9 mouse cellular contexts compared by ENCODE assay signal in the genomic region with DNA sequence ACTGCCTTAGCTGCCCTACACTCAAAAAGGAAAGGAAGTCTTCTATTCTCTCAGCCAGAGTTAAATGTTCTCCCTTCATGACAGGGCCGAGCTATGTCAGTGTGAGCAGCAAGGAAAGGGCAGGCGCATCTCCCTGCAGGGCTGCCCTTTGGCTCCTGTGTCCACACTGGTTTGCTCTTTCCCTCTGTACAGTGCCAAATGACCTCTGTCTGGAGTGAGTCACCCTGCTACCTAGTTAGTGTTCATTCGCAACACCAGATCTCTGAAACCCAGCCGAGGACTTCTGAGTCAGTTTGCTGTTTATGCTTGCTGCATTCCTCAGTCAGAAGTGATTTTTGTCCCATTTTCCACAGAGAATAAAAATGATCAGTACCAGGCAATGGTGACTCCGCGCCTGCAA.
DNase-seq lines count a peak whose midpoint lies in the region; ATAC-seq and TF ChIP-seq lines count a peak whose summit lies in the region.
"Had no signal": no experiment of that assay in that cellular context is flagged by ENCODE, and none has a peak within 500 bp of the region (broad histone marks: within the 10 kb centered on the region; RNA-seq: fewer than 3 reads in every experiment).

No protein-coding gene starts in this region.

- no peaks in the 10 kb centered on the region for H3K4me1 ChIP-seq in kidney, adult 2 months (ENCODE audit: control insufficient read depth, insufficient read depth, low read length)
- H3K4me1 ChIP-seq in kidney, embryonic 15.5 days, result no peaks in the 10 kb centered on the region
- H3K4me1 ChIP-seq in midbrain, embryonic 15.5 days, result peaks cover 4% of the 10 kb centered on the region

- peak overlapping the region; percentile 62 for H3K27ac ChIP-seq in kidney, adult 2 months (ENCODE audit: insufficient read depth, low read depth, low read length)
- H3K27ac ChIP-seq in kidney, embryonic 15.5 days, result no peak overlapping the region
- no peak overlapping the region for H3K27ac ChIP-seq in midbrain, embryonic 15.5 days
- H3K27ac ChIP-seq: midbrain, embryonic 12.5 days had no signal

- no peak for TF ChIP-seq POLR2A in kidney, adult 2 months (IDR thresholded peaks at IDR 0.05; ENCODE audit: low read depth, low read length)

- no peak overlapping the region for H3K4me2 ChIP-seq in kidney, embryonic 15.5 days
- no peak overlapping the region for H3K4me2 ChIP-seq in midbrain, embryonic 15.5 days
- H3K4me2 ChIP-seq: midbrain, embryonic 12.5 days had no signal

- H3K4me3 ChIP-seq in kidney, adult 2 months (ENCODE audit: insufficient read depth, low read depth, low read length), result no peak overlapping the region
- no peak overlapping the region for H3K4me3 ChIP-seq in kidney, embryonic 15.5 days (replicated peaks)
- no peak overlapping the region for H3K4me3 ChIP-seq in midbrain, embryonic 15.5 days
- H3K4me3 ChIP-seq: midbrain, embryonic 12.5 days had no signal

- no peak for ATAC-seq in kidney, embryonic 15.5 days (replicated peaks; ENCODE audit: low FRiP score)
- ATAC-seq in midbrain, embryonic 15.5 days (replicated peaks), result no peak

- H3K9ac ChIP-seq in kidney, embryonic 15.5 days, result no peak overlapping the region
- H3K9ac ChIP-seq in midbrain, embryonic 15.5 days, result no peak overlapping the region
- H3K9ac ChIP-seq: midbrain, embryonic 12.5 days had no signal

- peak; percentile 93 for DNase-seq in kidney, adult 2 months
- DNase-seq in adrenal gland, postnatal 25 days, result peak; percentile 64
- DNase-seq in kidney, postnatal 14 days, result peak; percentile 81
- DNase-seq in lung, postnatal 36 days, result peak; percentile 62
- DNase-seq in thymus, postnatal 36 days, result no peak
- DNase-seq in cerebellum, adult 8-10 months, result no peak

- no peak for TF ChIP-seq CTCF in kidney, adult 2 months (conservative IDR thresholded peaks at IDR 0.05; ENCODE audit: insufficient read depth, insufficient read length, low read depth, low read length)

- no peaks in the 10 kb centered on the region for H3K27me3 ChIP-seq in kidney, adult 2 months (replicated peaks; ENCODE audit: control insufficient read depth, insufficient read depth, low read length)
- no peaks in the 10 kb centered on the region for H3K27me3 ChIP-seq in kidney, embryonic 15.5 days
- H3K27me3 ChIP-seq in midbrain, embryonic 15.5 days (replicated peaks), result 0 out of 2 replicates have a peak, but pooled peaks cover 3% of the 10 kb centered on the region

- no peaks in the 10 kb centered on the region for H3K9me3 ChIP-seq in kidney, embryonic 15.5 days (replicated peaks)
- no peaks in the 10 kb centered on the region for H3K9me3 ChIP-seq in midbrain, embryonic 15.5 days
- H3K9me3 ChIP-seq: midbrain, embryonic 12.5 days had no signal

- no peaks in the 10 kb centered on the region for H3K36me3 ChIP-seq in kidney, adult 2 months (ENCODE audit: control insufficient read depth, insufficient read depth, low read length)
- peaks cover 10% of the 10 kb centered on the region; the same call in 1 of the 2 replicates for H3K36me3 ChIP-seq in kidney, embryonic 15.5 days
- H3K36me3 ChIP-seq in midbrain, embryonic 15.5 days (replicated peaks), result no peaks in the 10 kb centered on the region
- H3K36me3 ChIP-seq: midbrain, embryonic 12.5 days had no signal

- 55% methylated on average over 6 of the region's 6 CpGs for WGBS in kidney, adult 2 months
- WGBS in kidney, embryonic 15.5 days, result 74% methylated on average over 6 of the region's 6 CpGs
- WGBS in midbrain, embryonic 15.5 days, result 89% methylated on average over 6 of the region's 6 CpGs

Comparison
In these comparisons a context has a peak if more than half of its experiments do, and no peak if none do; other contexts are left out.
1. DNase-seq: peak in kidney, adult 2 months (single experiment), adrenal gland, postnatal 25 days (single experiment), kidney, postnatal 14 days (single experiment) and lung, postnatal 36 days (single experiment); none in thymus, postnatal 36 days (0 of 2) and cerebellum, adult 8-10 months (single experiment).